Mouse (Mus musculus) regulatory T cell (primary cell): ENCODE results near the gene Uvrag.

ENCODE experiments used
- in situ Hi-C: fragments of 300-600 bp; cut with MboI, MseI; formaldehyde crosslinking; loops from one replicate; pipeline ENCODE4 v1.15.1; 2025; ENCODE audit warnings: high pct_unique_total_duplicates

The Uvrag gene

DNA sequence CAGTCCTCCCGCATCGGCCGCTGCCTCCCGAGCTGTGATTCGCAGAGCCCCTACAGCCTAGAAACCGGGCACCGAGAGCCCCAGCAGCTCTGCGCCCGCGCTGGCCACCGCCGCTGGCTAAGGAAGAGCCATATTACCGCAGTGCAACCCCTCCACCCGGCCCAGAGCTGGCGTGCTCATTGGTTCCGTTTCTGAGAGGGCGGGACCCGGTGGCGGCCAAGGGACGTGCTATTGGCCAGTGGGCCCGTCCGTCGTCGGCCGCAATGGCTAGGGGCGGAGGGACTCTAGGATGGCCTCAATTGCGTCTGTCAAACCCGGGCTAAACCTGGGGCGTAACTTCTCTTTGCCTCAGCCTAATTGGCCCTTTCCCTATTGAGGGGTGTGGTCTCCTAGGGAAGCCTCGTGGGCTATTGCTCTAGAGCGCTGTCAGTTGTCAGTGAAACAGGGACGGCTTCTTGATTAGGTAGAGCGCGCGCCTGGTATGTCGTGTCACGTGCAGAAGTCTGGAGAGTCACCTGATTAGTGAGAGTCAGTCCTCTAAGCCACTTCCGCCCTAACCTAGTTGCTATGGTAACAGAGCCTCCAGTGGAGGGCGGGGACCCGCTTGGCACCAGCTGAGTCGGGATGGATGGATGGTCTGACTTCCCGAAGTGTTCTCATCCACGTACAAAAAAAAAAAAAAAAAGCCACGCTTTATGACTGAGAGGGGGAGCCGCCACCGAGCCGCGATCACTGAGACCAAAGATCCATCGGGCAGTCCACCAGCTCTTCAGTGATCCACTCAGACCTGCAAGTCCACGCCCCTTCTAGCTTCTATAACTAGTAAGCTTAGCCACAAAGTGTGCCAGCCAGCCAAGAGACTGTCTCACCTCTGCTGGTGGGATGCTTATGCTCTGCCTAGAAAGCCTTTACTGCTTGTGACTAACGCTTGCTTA, at the start of gene Uvrag:
Gene Uvrag (minus strand): TSS at position 158 of the 935 bp plus-strand sequence.
- in situ Hi-C loops: no loop called here

DNA sequence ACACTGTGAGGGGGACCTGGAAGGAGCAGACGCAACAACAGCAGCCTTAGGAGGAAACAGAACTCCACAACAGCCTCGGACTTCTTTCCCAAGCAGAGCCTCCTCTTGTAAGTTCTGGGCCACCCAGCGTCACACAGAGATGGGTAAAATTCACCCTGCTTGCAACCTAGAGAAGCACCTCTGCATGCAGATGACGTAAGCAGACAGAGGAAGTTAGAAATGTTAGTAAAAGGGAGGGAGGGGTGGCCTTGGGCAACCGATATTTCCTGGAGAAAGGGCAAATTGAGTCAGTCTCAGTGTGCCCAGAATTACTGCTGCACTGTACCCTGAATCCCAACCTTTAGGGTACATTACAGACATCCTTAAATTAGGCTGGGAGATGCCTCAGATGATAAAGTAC, 48.9 kb upstream of the Uvrag start:
- in situ Hi-C loops: no loop called here

DNA sequence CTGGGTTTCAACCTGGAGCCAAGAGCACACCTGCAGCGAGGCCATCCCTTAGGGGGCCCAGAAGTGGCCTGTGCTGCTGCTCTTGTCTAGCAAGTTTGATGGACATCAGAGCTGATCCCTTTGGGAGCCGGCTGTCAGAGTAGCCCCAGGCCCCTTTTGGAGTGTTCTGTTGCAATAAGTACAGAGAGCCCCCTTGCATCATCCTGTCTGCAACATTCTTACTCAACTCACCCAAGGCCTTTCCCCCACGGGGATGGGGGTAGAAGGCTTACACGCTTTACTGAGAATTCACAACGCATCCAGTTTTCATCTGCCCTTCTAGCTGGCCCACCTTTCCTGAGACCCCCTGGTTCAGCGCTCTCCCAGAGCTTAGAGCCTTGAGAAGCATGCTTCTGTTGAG, 47.7 kb upstream of the Uvrag start:
- in situ Hi-C loops: no loop called here

DNA sequence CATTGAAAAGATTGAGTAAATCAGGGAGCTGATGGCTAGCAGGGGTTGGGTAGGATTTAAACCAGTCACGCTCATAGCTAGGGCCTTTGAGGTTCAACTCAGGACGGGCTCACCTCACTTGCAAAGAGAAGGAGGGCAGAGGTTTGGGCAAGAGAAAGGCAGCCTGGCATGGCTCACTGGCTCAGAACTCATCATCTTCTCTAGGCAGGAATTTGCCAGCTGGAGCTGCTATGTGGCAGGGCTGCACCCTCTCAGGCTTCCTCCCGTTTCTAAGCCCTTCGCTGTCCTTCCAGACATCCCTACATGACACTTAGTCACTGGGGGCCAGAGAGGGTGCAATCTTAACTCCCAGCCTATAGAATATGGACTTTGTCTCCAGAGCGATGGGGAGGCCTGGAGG, 46.5 kb upstream of the Uvrag start:
- in situ Hi-C loops: no loop called here

DNA sequence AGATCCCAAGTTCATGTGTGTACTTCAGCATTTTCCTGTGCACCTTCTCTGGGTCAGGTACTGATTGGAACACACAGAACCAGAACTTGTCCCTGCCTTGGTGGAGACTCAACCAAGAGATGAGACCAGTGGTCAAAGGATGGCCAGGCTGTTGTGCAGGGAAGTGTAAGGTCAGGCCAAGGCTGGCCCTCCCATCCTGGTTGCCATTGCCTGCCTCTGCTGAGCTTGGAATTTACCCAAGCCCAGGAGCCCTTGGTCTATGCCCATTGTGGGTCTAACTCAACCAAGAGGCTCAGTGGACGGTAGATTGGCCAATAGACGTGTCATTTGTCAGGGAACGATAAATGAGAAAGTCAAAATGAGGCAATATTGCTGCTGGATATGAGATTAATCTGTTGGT, 44.5 kb upstream of the Uvrag start:
- in situ Hi-C loops: no loop called here

DNA sequence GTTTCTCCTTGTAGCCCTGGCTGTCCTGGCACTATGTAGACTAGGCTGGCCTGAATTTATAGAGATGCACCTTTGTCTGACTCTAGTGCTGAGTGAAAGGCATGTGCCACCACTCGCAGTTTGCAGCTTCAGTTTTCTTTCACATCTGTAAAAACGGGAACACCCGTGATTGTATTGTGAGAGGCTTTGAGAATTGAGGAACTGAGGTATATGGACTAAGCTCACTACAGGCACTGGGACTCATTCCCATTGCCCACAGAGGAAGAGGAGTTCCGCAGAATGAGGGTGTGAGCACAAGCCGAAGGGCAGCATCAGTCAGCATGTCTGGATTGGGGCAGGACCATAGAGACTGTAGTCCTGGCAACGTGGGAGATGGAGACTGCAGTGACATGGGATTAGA, 42.8 kb upstream of the Uvrag start:
- in situ Hi-C loops: no loop called here

DNA sequence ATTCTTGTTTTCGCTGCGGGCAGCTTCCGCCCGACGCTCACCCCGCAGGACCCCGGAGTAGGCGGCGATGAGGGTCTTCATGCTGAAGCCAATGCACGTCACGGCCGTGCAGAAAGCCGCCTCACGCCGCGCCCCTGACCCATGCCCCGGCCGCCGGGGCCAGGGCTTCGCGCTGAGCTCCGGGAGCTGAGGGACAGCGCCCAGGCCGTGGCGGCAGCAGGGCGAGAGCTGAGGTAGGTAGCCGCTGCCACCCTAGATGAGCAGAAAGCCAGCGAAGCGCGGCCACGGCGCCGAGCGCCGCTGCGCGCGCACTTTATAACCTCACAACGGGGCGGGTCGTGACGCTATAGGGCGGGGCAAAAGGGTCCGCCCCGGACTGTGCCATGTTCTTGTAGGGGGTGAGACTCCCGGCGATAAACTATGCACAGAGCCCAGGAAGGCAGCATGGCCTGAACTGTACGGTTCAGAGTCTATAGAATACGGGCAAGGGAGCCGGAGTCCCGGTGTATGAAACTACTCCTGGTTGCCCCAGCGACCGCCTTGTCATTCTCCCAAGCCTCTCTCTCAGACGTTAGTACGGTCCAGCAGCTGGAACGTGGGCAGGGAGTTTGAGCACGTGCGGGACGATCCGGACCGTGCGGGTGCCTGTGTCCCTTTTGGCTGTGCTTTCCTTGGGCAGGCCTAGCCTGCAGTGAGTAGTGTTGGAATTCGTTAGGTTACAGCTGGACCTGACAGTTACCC, 41.7 kb upstream of the Uvrag start, which contains the start of gene Dgat2:
Gene Dgat2 (minus strand): TSS at position 288 of the 741 bp plus-strand sequence.
- in situ Hi-C loops: no loop called here

DNA sequence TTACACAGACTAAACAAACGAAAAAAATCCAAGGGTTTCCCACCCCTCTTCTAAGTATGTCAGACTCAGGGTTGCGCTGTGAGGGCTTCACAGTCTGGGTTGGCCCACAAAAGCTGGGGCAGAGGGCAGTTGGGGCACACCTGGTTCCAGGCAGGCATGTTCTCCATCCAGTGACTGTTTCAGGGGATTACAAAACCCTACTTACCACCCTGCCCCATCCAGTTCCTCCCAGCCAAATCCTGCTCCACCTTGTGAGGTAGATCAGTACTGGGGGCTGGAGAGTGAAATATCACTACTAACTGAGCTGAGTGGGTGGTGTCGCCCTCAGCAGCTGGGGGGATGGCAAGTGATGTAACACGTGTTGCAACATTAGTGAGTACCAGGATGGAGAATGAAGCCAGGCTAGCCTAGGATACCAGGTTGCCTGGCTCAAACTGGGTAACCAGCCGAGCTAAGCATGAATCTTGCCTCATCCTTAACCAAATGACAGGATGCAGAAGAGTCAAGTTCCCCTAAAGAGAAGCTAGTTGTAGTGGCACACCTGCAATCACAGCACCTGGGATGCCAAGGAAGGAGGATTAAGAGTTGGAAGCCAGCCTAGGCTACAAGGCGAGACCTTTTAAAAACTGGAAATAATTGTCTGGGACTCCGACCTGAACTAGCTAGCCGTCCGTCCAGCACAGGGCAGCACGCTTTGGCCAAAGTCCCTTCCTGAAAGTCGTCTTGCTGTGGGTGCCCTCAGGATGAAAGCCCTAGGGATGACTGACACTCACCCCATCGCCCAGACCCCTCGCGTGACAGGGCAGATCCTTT, 40.9 kb upstream of the Uvrag start:
- in situ Hi-C loops: no loop called here

DNA sequence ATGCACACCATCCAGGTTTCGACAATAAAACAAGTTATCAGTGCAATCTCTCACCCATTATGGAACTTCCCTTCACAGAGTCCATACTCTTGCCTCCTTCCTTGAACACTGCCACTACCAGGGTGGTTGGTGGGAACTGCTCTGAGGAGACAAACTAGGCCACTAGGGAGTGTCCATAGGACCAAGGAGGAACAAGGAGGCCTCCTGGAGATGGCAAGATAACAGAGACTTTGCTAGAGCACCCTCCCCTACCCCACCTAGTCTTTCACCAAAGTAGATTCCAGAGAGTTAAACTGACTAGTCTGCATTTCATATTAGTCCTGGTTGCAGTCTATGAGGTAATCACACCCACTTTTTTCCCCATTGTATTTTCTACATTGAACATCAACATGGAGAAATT, 39.2 kb upstream of the Uvrag start:
- in situ Hi-C loops: no loop called here

DNA sequence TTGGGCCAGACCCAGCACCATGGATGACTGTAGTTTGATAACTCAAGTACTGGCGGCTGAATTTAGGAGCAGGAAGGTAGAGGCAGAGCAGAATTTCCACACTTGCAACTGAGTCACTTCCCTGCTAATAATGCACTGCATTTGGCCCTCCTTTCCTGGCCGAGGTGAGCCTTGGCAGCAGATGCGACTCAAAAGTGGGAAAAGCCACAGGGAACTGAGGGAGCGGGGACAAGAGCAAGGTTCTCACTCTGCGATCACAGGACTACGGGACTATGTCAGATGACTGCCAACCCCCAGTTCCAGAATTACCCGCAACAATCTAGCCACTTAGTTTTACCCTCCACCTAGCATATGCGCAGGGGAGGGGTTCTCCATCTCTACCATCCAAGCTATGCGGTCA, 38.3 kb upstream of the Uvrag start:
- in situ Hi-C loops: no loop called here

DNA sequence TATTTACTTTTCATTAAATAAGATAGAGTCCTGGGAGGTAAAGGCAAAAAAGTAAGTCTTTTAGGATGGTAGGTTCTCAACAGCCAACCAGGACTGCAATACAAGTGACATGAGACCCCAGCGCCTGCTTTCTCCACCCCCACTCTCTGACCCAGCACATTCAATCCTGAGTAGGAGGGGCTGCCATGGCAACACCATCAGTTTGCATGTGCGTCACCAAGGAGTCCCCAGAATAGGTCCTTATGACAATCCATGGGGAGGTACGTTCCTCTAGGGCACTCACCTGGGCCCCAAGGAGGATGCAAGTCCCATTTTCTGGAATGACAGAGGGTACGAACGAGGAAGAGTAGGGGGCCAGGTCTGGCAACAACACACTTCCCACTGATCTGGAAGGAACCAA, 36.4 kb upstream of the Uvrag start:
- in situ Hi-C loops: no loop called here

DNA sequence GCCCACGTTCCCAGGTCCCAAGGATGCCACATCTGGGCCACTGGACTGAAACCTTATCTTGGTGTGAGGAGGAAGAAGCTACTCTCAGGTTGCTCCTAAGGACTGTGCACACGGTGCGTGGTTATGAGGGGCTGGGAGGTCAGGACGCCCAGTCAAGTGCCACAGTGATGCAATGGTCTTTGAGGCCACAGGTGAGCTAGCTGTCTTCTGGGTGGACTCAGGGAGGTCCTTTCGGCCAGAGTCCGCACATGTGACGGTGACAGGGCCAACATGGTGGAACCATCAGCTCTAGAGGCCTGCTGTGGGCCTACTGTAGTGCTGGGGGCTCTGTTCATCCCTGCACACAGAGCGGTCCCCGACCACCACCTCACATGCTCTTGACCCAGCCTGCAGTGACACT, 34.7 kb upstream of the Uvrag start:
- in situ Hi-C loops: no loop called here

DNA sequence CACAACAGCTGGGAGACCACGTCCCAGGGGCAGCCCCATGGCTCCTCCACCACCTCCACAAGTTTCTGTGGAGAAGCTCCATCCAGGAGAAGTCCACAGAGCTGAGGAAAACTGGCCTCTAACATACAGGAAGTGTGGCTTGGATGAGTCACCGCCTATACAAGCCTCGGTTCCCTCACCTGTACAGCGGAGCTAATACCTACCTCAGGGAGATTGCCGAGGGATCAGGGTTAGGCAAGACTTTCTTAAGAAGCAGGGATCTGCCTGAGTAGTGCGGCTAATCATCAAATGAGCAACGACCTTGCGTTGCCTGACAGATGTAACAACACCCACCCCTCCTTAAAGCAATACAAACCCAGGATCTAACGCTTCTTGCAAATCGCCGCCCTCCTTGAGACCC, 34.2 kb upstream of the Uvrag start:
- in situ Hi-C loops: no loop called here

DNA sequence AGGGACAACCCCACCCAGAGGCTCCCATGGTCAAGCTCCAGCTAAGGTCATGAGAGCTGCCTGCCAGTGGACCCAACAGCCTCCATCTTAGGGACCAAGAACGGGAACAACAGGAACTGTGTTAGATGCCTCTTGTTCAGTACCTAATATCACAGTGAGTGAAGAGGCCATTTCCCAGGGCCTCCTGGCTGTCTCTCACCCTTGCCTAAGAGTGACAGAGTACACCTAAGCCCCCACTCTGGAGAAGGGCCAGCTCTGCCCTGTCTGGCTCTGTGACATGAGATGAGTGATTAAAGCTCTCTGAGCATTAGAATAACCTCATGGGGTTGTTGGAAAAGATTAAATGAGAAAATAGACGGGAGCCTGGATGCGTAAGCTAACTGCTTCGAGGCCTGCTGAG, 33.1 kb upstream of the Uvrag start:
- in situ Hi-C loops: no loop called here

DNA sequence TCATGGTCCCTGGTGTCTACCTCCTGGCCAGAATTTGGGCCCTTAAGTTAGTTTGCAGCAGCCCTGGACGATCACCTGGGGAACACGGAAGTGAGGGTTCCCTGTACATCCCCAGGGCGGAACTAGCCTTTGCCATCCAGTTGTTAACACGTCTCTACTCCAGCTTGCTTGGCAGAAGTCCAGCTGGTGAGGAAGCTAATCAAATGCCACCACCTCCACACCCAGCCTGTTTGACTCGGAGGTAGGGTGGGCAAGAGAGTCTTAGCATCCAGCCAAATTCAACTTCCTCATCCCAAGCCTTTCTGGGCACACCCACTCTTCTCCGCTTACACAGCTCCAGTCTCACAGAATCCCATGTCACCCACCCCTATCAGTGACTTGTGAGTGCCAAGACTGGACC, 32.0 kb upstream of the Uvrag start:
- in situ Hi-C loops: no loop called here

DNA sequence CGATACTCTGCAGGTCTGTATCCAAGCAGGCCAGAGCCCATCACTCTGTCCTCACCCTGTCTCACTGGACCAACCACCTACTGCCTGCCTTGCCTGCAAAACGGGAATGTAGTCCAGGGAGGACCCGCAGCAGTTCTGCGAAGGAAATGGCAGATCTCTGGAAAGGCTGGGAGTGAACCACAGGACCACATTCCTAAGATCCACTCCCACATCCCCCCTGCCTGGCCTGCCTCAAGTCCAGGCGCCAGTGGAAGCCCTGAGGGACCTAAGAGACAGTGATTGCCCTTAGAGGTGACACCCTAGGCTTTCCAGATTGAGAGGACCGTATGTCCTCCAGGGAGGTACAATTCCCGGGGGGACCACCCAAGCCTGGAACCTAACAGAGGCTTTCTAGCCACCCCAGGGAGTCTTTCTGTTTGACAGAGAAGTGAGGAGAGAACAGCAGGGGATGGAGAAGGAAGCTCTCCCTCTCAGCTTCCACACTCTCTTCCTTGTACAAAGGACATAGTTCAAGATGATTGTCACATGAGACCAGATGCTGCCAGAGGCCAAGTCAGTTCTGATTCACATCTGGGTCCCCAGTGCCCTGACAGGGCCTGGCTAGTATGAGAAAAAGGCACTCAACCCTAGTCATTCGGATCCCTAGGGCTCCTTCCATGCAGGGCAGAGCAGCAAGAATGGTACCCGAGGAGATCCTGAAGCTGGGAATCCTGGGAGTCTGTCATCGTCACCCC, 31.0 kb upstream of the Uvrag start:
- in situ Hi-C loops: no loop called here

DNA sequence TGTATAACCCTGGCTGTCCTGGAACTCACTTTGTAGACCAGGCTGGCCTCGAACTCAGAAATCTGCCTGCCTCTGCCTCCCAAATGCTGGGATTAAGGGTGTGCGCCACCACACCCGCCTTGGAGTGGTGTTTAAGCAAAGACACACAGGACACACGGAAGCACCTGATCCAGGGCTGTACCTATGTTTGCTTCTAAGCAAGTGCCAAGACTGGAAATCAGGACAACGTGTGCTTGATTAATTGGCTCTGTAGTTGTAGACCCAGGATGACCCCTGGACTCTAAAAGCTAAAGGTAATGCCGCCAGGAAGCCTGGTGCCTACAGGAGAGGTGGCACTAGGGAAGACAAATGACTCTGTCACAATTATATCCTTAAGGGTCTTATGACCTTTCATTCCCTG, 29.6 kb upstream of the Uvrag start:
- in situ Hi-C loops: no loop called here

DNA sequence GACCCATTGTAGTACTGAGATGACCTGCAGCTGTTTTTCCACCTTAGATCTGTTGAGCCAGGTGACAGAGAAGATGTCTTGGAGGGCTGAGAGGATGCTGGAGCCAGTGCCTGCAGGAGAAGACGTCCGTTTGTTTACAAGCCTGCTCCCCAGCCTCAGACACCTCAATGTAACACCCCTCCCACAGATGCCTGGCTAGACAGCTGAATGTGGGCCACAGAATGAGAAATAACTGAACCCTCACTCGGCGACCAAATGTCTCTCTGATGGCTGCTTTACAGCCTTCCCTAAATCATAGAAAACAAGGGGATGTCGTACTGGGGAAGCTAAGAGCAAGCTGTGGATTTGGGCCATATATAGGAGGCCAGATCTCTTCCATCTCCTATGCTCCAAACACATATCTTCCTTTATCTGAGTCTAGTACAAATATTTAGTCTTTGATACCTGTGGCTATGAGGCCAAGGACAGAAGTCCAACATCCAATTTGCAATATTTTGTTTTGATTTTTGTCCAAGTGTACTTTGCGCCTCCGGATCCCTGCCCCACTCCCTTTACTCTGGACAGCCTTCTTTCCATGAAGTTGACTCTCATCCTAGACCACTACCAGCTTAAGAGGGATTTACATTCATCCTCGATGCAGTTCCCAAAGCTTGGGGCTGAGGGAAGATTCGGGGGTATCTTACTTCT, 28.9 kb upstream of the Uvrag start:
- in situ Hi-C loops: no loop called here

DNA sequence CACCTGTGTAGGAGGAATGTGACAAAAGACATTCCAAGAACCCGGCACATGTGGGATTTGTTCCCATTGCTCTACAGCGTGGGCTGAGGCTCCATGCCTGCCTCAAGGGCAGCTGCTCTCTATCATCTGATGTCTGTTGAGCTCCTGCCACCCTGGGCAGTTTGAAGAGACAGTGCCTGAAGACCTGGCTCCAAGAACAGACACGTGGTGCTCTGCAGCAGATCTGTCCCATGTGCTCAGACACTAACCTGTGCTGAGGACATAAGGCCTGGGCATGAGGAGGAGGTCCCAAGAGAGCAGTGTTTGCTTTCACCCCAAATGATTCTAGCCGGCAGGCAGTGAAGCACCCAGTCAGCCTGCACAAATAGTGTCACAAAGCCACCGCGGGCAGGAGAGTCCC, 27.8 kb upstream of the Uvrag start:
- in situ Hi-C loops: no loop called here

DNA sequence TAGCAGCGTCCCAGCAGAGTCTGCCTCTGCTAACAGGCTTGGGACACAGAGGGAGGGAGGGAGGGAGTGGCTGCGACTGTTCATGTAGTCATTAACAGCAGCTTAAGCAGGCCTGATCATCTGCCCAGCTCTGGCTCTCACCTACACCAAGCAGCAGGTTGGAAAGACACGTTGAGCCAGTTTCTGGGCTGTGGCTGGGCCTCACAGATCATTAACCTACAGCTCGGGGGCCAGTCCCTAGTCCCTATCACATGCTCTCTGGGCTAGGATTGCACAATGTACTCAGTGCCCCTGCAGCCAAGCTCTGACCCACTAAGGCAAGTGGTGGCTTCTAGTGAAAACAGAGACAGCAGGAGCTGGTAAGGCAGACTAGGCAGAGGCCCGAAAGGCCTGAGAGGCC, 27.0 kb upstream of the Uvrag start:
- in situ Hi-C loops: no loop called here

DNA sequence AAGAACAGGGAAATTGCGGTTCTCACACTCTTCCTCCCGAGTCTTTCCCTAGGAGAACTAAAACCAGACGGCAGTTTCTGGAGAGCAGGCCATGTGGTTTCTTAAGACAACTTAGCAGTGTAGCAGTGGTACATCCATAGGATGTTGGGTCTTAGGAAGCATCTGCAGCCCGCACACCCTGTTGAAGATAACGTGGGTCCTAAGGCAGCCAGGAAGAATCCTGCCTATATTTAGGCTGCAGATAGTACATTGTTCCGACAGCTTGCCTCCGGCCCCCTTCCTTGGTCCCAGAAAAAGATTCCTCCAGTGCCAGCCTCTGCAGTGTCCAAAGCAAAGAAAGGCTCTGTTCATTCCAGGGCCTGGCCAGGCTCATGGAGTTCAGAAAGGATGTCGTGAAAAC, 25.2 kb upstream of the Uvrag start:
- in situ Hi-C loops: no loop called here
